Mouse (Mus musculus): ENCODE measurements around the gene 2510009E07Rik.

DNA sequence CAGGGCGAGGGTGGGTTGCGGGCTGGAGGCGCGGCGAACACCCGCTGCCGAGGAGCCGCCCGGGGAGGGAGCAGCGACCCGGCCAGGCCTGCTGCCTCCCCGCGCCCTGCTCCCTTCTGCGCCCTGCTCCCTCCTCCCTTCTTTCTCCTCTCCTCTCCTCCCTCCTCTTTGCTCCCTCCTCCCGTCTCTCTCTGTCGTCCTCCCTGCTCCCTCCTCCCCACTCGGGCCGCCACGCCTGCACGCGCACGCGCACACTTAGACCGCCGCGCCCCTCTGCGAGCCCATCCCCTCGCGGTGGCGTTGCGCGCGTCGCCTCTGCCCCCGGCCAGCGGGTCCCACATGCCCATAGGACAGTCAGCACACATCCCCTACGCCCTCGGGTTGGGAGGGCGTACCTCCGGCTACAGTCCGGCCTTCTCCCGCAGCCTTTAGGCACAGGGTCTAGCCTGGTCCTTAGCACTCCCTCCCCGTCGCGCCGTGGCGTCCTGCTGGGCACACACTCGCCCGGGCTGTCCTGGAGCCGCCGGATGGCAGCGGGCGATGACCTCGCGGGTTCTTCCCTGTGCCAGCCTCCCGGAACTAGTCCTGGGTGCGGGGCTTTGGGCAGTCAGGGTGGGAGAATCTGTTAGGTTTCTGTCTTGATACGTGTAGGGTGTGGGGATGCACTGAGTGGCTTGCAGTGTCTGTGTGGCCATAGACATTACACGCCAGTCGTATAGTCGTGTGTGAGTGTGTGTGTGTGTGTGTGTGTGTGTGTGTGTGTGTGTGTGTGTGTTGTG, at the start of gene 2510009E07Rik:
- TF ChIP-seq CTCF (IDR thresholded peaks at IDR 0.05; ENCODE audit: low read depth) (peak; percentile 9; the same call in 1 of the 2 replicates), EP300 (IDR thresholded peaks at IDR 0.05; ENCODE audit: low read depth) (peak; percentile 6; the same call in 1 of the 2 replicates)
